Comparison of ENCODE assay signal across 28 mouse cellular contexts in the genomic region with DNA sequence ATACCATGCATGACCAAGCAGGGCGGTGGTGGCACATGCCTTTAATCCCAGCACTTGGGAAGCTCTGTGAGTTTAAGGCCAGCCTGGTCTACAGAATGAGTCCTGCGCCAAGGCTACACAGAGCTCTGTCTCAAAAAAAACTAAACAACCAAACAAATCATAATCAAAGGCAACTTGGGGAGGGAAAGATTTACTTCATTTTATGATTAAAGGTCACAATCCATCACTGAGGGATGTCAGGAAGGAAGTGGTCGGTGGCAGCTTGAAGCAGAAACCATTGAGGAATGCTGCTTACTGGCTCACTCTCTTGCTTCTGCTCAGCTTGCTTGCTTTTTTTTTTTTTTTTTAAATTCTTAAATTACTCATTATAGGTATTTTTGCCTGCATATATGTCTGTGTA. TPM values are rescaled to one million over a fixed set of nuclear protein-coding genes. Genes with fewer than 3 reads are reported as not detected.
DNase-seq lines count a peak whose midpoint lies in the region; ATAC-seq lines count a peak whose summit lies in the region.
"Had no signal": no experiment of that assay in that cellular context is flagged by ENCODE, and none has a peak within 500 bp of the region (broad histone marks: within the 10 kb centered on the region; RNA-seq: fewer than 3 reads in every experiment).

No protein-coding gene starts in this region.

- no peaks in the 10 kb centered on the region for H3K36me3 ChIP-seq in kidney, embryonic 15.5 days
- H3K36me3 ChIP-seq: embryonic facial prominence, embryonic 13.5 days; embryonic facial prominence, embryonic 15.5 days; forebrain, embryonic 10.5 days; forebrain, embryonic 12.5 days; G1E had no signal

- no peak for ATAC-seq in kidney, embryonic 15.5 days (replicated peaks; ENCODE audit: low FRiP score)
- ATAC-seq: CD4-positive, CD25-positive, alpha-beta regulatory T cell, adult 4 months; forebrain, embryonic 14.5 days; forebrain, embryonic 16.5 days; Patski had no signal

- no peaks in the 10 kb centered on the region for H3K9me3 ChIP-seq in kidney, embryonic 15.5 days (replicated peaks)
- H3K9me3 ChIP-seq: embryonic facial prominence, embryonic 13.5 days; embryonic facial prominence, embryonic 15.5 days; forebrain, embryonic 12.5 days; G1E had no signal

- DNase-seq in kidney, adult 9 months: peak; percentile 46
- no peak for DNase-seq in kidney, postnatal 25 days
- peak; percentile 30 for DNase-seq in kidney, postnatal 14 days
- peak; percentile 37 for DNase-seq in T-cell, adult 2 months (ENCODE audit: low spot score)
- DNase-seq in lung, postnatal 25 days (ENCODE audit: low spot score): no peak
- DNase-seq: adrenal gland, adult 2 months; adrenal gland, postnatal 10 days; adrenal gland, postnatal 25 days; B cell, adult 2 months; cerebellum, adult 11 months; cerebellum, adult 18-20 months; cerebellum, adult 8-10 months; cerebellum, adult 9-11 months; cerebellum, postnatal 14 days; cerebellum, postnatal 36 days; embryo, embryonic 11 days had no signal

- H3K9ac ChIP-seq in kidney, embryonic 15.5 days: no peak overlapping the region
- H3K9ac ChIP-seq: embryonic facial prominence, embryonic 13.5 days; embryonic facial prominence, embryonic 15.5 days; forebrain, embryonic 12.5 days had no signal

- H3K4me2 ChIP-seq in kidney, embryonic 15.5 days: no peak overlapping the region
- H3K4me2 ChIP-seq: embryonic facial prominence, embryonic 13.5 days; embryonic facial prominence, embryonic 15.5 days; forebrain, embryonic 12.5 days had no signal

- peaks cover 40% of the 10 kb centered on the region for H3K4me1 ChIP-seq in kidney, embryonic 15.5 days

- H3K27me3 ChIP-seq in kidney, embryonic 15.5 days: no peaks in the 10 kb centered on the region
- H3K27me3 ChIP-seq: CH12.LX; embryonic facial prominence, embryonic 13.5 days; embryonic facial prominence, embryonic 15.5 days; forebrain, embryonic 12.5 days; Patski had no signal

- no peak overlapping the region for H3K27ac ChIP-seq in kidney, embryonic 15.5 days
- H3K27ac ChIP-seq: embryonic facial prominence, embryonic 13.5 days; embryonic facial prominence, embryonic 15.5 days; forebrain, embryonic 10.5 days; forebrain, embryonic 12.5 days had no signal

- H3K4me3 ChIP-seq in kidney, embryonic 15.5 days (replicated peaks): no peak overlapping the region
- H3K4me3 ChIP-seq: embryonic facial prominence, embryonic 13.5 days; embryonic facial prominence, embryonic 15.5 days; erythroblast, embryonic 14.5 days; forebrain, embryonic 10.5 days; forebrain, embryonic 12.5 days had no signal

- WGBS in kidney, embryonic 15.5 days: 59% methylated on average over 3 of the region's 3 CpGs

RNA-seq across cellular contexts. Expression of gene Por, which starts 6.9 kb away (rescaled TPM):
- 78.2 and 89.0 TPM in 2 replicates for polyA plus RNA-seq in kidney, embryonic 15.5 days (2015; fragmentation: Nextera tagmentation; extraction: Ambion mirVana)

RNA-seq across cellular contexts. Expression of gene Rhbdd2, which starts 44.3 kb away (rescaled TPM):
- 45.9 and 51.9 TPM in 2 replicates for polyA plus RNA-seq in kidney, embryonic 15.5 days (2015; fragmentation: Nextera tagmentation; extraction: Ambion mirVana)

Comparison
In these comparisons a context has a peak if more than half of its experiments do, and no peak if none do; other contexts are left out.
1. DNase-seq: peak in kidney, adult 9 months (single experiment), kidney, postnatal 14 days (single experiment) and T-cell, adult 2 months (single experiment); none in kidney, postnatal 25 days (0 of 2) and lung, postnatal 25 days (single experiment).